Mouse (Mus musculus) layer of hippocampus, adult 18-20 months (tissue): ENCODE measurements around the gene Dera. TPM values are rescaled to one million over a fixed set of nuclear protein-coding genes. Genes with fewer than 3 reads are reported as not detected.

Experiments used
- DNase-seq, 2 experiments: peaks; one replicate each; pipeline ENCODE4 v3.0.0; 2022; ENCODE audit warnings: low spot score in 2 of 2
- total RNA-seq, 2 experiments: library from RNA; stranded (reverse); gene quantifications; 2 replicates each; pipeline ENCODE4 v1.2.3; 2021

Dera gene
- total RNA-seq, 2 experiments from 2014 or later: 3.0 to 4.8 TPM

DNA sequence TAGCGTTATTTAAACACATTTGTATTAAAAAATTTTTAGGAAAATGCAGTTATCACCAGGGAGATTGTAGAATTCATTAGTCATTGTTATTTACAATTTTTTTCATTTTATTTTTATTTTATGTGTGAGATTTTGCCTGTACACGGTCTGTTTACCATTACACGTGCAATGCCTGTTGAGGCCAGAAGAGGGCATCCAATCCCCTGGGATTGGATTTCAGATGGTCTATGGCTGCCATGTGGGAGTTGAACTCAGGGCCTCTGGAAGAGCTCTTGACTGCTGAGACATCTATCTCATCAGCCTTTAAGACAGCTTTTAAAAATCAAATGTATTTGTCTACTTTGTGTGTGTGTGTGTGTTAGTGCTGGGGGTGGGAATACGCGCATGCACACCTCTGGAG lies 2.0 kb downstream of the Dera start:
- DNase-seq: peak in 1 of 2 experiments; percentile 60

- no peak for DNase-seq
These were observed 3.5 kb downstream of the Dera start for GRCm38 (mm10) chr6:137757891-137758290.

- DNase-seq: no peak
These were observed 5.3 kb downstream of the Dera start for GRCm38 (mm10) chr6:137759681-137760080.

GRCm38 (mm10) chr6:137760966-137761365 lies 6.6 kb downstream of the Dera start:
- peak; percentile 22 to 55 for DNase-seq

- no peak for DNase-seq
These were observed 10.3 kb downstream of the Dera start for GRCm38 (mm10) chr6:137764572-137765210.

DNA sequence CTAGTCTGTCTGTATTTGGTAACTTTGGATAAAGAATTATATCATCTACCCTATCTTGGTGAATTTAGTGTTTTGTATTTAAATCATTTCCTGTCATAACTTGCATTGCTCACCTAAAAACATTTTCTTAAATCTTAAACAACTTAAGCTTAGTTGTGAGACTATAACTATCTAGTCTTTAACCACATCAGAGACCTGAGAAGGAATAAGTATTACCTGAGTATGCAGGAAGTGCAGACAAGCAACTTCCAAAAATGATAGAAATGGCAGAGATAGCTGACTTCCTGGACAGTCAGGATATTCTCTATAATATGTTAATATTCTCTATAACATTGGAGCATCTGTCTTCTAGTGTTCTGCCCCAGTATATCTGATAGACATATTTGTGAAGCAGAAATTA lies 11.8 kb downstream of the Dera start:
- no peak for DNase-seq

DNA sequence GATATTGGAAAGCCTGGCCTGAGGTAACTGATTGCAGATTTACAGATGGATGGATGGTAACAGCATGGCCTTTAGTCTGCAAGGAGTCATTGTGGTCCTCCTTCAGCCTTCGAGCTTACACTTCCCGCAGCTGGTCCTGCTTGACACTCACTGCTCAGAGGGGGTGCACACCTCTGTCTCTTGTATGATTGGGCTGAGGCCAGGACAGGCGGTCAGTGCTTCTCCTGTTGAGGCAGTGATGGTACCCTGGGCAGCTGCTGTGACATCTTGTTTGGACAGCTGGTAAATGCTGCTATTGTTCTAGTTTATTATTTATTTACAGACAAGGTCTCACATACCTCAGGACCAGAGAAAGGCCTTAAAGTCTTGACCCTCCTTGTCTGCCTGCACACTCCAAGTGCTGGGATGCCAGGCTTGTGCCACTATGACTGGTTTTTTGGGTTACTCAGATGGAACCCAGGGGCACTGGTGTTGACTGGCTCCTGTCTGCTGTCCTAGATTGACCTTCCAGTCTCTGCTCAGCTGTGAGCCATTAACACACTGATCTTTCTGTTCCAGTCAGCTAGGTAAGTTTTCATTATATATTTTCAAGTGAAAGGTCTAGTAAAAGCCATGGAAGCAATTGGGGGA lies 17.4 kb downstream of the Dera start:
- DNase-seq: no peak

DNA sequence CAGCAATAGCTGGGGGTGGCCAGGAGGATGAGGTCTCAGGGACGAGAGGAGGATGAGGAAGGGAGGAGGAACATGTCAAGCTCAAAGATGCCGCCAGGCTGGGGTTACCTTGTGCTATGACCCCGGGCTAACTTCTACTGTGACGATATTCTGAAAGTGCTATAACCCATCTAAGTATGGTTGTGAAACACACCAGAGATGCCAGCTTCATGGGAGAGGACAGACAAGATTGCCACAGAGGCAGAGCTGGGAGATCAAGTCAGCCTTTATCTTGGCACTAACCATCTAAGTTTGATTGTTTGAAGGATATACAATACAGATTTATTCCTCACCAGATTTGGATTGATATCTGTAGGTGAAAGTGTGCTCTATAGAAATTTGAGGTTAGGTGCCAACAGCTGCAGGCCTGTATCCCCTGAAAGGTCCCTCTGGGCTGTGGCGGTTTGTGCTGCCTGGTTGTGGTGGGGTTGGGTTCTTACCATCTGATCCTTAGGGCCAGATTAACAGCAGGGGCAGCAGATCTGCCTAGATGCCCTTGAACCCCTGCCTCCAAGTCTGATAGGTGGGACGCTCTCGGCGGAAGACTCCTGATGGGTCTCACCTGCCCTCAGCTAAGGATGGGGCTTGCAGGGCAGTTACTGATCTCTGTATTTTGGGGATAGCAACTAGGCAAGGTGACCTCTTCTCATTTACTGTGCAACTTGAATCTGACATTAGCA lies 18.7 kb downstream of the Dera start:
- no peak for DNase-seq

GRCm38 (mm10) chr6:137773637-137774028 lies 19.3 kb downstream of the Dera start:
- no peak for DNase-seq

- DNase-seq: no peak
These were observed 19.8 kb downstream of the Dera start for GRCm38 (mm10) chr6:137774166-137774565.

DNA sequence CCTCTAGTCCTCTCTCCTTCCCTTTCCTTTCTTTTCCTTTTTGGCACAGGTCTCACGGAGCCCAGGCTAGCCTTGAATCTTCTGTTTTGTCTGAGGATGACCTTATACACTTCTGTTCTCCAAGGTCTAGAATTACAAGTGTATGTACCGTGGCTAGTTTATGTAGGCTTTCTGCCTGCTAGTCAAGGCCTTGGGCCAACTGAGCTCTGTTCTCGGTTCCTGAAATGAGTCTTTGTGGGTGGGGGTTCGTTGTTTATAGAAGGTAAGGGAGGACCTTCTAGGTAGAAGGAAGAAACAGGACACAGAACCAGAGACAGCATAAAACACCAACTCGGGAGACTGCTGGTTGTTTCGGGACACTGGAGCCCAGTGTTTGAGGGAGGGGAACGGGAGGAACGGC lies 20.8 kb downstream of the Dera start:
- no peak for DNase-seq

DNA sequence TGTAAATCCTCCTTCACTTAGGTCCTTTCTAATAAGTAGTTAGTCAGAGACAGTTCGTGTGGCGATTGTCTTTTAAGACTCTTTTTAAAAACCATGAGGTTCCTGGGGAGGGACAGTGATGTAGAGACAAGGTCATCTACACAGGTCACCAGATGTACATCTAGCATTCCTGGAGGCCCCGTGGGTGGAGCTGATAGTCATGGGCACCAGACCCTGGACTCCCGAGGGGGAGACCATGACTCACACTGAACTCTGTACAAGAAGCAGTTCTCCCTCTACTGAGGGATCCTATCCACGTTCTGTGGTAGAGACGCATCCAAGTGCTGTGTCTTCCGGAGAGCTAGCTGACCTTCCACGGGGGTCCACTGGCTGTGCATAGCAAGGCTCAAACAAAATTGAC lies 22.6 kb downstream of the Dera start:
- no peak for DNase-seq

DNA sequence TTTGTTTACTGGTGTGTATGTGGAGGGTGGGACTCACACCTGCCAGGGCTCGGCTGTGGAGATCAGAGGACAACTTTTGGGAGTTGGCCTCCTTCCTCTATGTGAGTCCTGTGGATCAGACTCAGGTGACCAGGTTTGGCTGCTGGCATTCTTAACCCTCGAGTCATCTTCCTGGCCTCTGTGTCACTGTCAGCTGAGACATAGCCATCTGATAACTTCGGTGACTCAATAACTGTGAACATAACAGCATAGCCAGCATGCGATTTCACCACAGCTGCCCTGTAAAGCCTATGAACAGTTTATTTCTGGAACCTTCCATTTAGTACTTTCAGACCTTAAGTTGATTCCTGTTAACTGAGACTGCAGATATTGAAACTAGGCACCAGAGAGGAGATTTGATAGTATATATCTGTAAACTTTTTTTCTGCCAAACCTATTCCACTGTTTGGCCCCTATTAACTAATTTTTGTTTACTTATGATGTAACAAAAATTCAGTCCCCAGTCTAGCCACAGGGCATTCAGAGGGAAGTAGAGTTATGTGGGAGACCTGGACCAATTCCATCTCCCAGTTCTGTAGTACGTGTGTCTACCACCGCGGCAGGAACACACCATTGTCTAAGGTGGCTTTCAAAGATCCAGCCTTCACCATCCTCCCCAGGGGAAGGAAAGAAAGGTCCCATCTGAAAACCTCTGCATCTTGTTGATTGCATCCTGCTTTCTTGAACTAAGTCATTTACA lies 29.7 kb downstream of the Dera start:
- no peak for DNase-seq

GRCm38 (mm10) chr6:137788976-137789590 lies 34.7 kb downstream of the Dera start:
- no peak for DNase-seq

- no peak for DNase-seq
These were observed 35.3 kb downstream of the Dera start for GRCm38 (mm10) chr6:137789658-137790057.

DNA sequence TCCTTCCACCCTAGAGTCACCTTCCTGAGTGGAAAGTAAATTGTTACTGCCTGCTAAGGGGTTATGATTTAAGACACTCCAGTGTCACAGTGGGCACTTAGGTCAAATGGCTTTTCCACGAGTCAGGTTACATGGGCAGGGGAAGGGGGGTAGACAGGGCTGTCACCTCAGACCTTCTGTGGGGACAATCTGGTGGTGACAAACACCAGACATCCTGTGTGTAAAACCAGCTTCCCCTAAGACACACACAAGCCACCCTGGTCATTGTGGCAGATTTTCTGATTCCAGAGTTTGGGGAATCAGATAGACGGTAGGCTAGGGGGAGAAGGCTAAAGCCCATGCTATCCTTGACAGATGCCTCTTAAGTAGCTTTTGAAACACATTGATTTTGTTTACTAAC lies 41.1 kb downstream of the Dera start:
- no peak for DNase-seq

DNA sequence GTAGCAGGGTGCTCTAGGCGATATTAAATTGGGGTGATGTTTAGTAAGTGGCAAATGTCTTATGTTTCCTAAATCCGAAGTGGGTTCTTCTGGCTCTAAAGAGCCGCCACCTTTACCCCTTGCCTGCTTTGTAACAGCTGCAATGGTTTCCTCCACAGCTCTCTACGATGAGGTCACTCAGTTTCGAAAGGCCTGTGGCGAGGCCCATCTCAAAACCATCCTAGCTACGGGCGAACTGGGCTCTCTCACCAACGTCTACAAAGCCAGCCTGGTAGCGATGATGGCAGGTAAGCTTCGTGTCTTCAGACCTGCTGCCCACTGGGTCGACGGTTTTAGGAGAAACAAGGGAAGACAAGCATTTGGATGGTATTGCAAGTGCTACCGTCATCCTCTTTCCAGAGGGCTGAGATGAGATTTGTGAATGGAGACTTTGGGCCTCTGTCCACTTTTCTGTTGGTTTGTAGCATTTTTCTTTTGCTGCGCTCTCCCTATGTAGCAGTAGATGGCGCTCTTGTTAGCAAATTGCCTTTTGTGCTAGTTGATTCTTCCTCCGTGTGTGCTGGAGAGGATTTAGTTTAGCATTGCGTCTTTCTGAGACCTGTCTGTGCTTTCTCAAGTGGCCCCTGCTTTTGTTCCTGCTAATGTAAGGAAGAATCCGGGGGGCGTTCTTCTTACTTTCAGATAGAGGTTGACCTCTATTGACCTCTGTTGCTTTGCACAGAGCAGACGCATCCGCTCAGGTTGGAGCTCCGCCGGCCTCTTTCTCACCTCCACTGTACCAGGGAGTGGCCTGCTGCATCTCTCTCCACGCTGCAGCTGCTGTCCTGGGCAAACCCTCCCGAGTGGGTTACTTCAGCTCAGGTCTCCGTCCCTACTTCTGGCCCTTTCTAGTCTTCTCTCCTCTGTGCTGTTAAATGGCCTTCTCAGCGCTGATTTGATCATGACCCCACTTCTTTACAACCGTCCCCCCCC lies 42.5 kb downstream of the Dera start:
- peak in 1 of 2 experiments; percentile 74 for DNase-seq

DNA sequence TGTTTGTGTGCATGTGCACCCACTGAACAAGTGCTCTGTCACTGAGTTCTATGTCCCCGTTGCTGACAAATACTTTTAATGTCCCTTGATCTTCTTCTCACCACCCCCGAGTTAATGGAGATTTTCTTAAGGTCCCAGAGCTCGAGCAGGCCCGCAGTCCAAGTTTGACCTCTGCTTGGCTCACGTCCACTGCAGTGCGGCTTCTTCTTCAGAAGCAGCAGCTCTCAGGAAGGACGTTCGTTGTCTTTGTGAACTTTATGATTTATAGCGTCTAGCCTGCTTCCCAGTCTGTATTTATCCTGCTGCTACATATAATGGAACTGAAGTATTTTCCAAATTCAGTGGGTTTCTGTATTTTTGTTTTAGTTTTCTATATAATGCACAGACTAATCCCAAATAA lies 44.9 kb downstream of the Dera start:
- no peak for DNase-seq

- DNase-seq: no peak
These were observed 49.2 kb downstream of the Dera start for GRCm38 (mm10) chr6:137803456-137804005.

- DNase-seq: no peak
These were observed 49.8 kb downstream of the Dera start for GRCm38 (mm10) chr6:137804121-137804520.
